Mouse (Mus musculus): ENCODE results near the gene Dusp21. TPM values are rescaled to one million over a fixed set of nuclear protein-coding genes. Genes with fewer than 3 reads are reported as not detected.

Dusp21 gene
- polyA plus RNA-seq (2012; rRNA removed): not detected in 2 replicates

DNA sequence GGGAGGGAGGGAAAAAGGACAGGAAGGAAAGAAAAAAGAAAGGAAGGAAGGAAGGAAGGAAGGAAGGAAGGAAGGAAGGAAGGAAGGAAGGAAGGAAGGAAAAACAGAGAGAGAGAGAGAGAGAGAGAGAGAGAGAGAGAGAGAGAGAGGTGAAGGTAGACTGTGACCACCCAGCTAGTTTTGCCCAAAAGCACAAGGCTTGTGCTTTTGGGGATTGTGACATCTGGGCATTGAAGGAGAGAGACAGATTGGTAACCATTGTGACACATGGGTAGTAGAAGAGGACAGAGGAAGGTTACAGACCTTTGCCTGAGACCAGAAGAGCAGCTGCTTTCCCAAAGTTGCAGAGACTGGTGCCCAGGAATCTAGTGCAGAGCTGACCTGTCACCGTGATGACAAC is at the start of gene Dusp21:
Gene Dusp21, plus strand, starts transcription at position 301 of the 400 bp plus-strand sequence.

DNA sequence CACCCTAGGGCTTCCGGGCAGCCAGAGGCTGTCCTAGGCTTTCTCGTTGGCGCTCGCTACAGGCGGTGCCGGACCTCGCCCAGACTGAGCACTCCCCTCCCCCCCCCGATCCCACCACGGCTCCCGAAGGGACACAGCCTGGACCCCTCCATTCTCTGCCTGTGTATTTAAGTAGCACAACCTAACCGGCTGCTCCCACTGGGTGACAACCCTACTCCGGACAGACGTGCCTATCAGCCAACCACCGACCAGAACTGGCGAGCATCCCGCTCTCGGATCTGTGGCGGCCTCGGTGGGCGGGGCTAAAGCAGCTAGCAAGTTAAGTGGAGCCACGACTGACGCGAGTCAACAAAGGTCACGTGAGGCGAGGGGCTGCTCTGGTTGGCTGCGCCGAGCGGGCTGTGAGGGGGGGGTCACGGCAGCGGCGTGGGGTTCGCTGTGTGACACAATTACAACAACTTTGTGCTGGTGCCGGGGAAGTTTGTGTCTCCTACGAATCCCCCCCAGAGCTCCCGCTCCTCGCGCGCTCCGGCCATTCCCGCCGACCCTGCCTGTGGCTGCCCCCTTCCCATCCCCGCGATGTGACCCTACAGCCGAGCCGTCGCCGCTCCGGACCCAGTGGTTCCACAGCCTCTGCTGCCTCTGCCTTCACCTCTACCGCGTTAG is 16.7 kb downstream of the Dusp21 start, which contains the start of gene Kdm6a:
Gene Kdm6a, plus strand, starts transcription at position 384 of the 666 bp plus-strand sequence.

Other genes with a start within 250 kb of the Dusp21 start
- gene Kdm6a, start 16.7 kb downstream of the Dusp21 start, polyA plus RNA-seq (2012; rRNA removed): 21.6 and 33.4 TPM in 2 replicates